ENCODE assay signal across 19 mouse cellular contexts in the genomic region with DNA sequence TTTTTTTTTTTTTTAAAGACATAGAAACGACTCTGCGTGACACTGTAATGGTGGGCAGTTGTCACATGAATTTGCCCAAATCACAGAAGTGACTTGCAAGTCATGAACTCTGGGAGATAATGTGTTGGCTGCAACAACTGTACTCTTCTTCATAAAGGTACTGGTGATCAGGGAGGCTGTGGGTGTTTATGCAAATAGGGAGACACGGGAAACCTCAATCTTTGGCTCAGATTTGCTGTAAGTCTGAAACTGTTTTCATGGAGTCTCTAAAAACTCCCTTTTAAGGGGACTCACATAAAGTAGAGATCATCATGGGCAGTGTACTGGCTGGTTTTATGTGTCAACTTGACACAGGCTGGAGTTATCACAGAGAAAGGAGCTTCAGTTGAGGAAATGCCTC.
"Had no signal": no experiment of that assay in that cellular context is flagged by ENCODE, and none has a peak within 500 bp of the region (broad histone marks: within the 10 kb centered on the region; RNA-seq: fewer than 3 reads in every experiment).

No protein-coding gene starts in this region.

- H3K27ac ChIP-seq: gastrocnemius, adult 2 months; heart, embryonic 10.5 days; hindbrain, embryonic 13.5 days; hindbrain, embryonic 15.5 days; hindbrain, postnatal 0 days; layer of hippocampus, adult 2 months; limb, embryonic 13.5 days; limb, embryonic 15.5 days; liver, embryonic 12.5 days; liver, embryonic 14.5 days had no signal

- H3K4me2 ChIP-seq: heart, embryonic 12.5 days; hindbrain, embryonic 13.5 days; hindbrain, embryonic 15.5 days; limb, embryonic 13.5 days; limb, embryonic 15.5 days; liver, embryonic 12.5 days had no signal

- H3K4me3 ChIP-seq: gastrocnemius, adult 2 months; heart, embryonic 10.5 days; heart, embryonic 12.5 days; hindbrain, embryonic 13.5 days; hindbrain, embryonic 15.5 days; layer of hippocampus, adult 2 months; limb, embryonic 13.5 days; limb, embryonic 15.5 days; liver, embryonic 12.5 days had no signal

- H3K9ac ChIP-seq: heart, embryonic 12.5 days; hindbrain, embryonic 13.5 days; hindbrain, embryonic 15.5 days; limb, embryonic 13.5 days; limb, embryonic 15.5 days; liver, embryonic 12.5 days; liver, embryonic 14.5 days had no signal

- H3K27me3 ChIP-seq: heart, embryonic 12.5 days; hindbrain, embryonic 13.5 days; hindbrain, embryonic 15.5 days; limb, embryonic 15.5 days; liver, embryonic 12.5 days had no signal

- H3K36me3 ChIP-seq: heart, embryonic 10.5 days; heart, embryonic 12.5 days; limb, embryonic 13.5 days; limb, embryonic 15.5 days; liver, embryonic 12.5 days had no signal

- H3K9me3 ChIP-seq: heart, embryonic 10.5 days; heart, embryonic 12.5 days; hindbrain, embryonic 13.5 days; hindbrain, embryonic 15.5 days; limb, embryonic 13.5 days; limb, embryonic 15.5 days; liver, embryonic 12.5 days had no signal

- H3K4me1 ChIP-seq: heart, embryonic 10.5 days; heart, embryonic 12.5 days; liver, embryonic 12.5 days had no signal

- DNase-seq: gastrocnemius, adult 2 months; gastrocnemius, postnatal 25 days; heart, adult 18-20 months; heart, postnatal 10 days; kidney, adult 11 months; kidney, adult 2 months; kidney, postnatal 10 days; kidney, postnatal 4 days; left cerebral cortex, postnatal 4 days had no signal
